Mouse (Mus musculus) spleen, adult 2 months (tissue): ENCODE data around the gene Stap2.

Experiments
- CTCF ChIP-seq: fragments of 200-500 bp; IDR thresholded peaks from 2 replicates; pipeline ENCODE4 v1.5.1; 2011; ENCODE audit warnings: mild to moderate bottlenecking, inconsistent platforms; ENCODE audit not compliant: insufficient read depth, insufficient read length, insufficient replicate concordance; ENCODE audit errors: extremely low read depth
- POLR2A ChIP-seq: fragments of 200-500 bp; IDR thresholded peaks from 2 replicates; pipeline ENCODE4 v1.6.1; 2011; ENCODE audit warnings: low read depth, low read length, inconsistent platforms

DNA sequence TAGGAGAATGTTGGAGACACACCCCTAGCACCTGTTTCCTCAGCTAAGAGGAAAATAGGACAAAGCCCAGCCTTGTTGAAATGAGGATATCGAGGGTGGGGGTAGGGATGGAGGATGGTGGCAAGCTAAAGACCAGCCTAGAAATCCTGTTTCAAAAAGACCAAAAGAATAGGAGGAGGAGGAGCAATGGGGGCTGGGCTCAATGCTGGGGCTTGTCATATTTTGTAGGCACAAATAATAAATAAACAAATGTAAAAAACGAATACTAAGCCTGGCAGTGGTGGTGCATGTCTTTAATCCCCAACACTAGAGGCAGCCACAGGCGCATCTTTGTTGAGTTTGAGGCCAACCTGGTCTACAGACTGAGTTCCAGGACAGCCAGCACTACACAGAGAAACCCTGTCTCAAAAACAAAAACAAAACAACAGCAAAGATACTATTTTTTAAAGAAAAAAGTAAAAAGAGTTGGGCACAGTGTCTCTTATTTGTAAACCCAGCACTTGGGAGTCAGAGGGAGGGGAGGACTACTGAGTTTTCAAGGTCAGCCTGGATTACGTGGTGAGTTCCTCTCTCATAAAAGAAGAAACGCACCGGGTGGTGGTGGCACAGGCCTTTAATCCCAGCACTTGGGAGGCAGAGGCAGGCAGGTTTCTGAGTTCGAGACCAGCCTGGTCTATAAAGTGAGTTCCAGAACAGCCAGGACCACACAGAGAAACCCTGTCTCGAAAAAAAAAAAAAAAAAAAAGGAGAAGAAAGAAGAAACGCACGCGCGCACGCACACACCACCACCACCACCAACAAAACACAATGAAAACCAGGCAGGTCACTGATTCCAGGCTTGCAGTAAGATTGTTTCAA lies 47.4 kb downstream of the Stap2 start:
- no peak for TF ChIP-seq CTCF
- no peak for TF ChIP-seq POLR2A
